ENCODE assay signal across 8 mouse cellular contexts in genomic region chr13:29202562-29202961, GRCm38 (mm10).
DNase-seq lines count a peak whose midpoint lies in the region; ATAC-seq and TF ChIP-seq lines count a peak whose summit lies in the region.

No protein-coding gene starts in this region.

- ATAC-seq in forebrain, embryonic 16.5 days: peak; percentile 51; the same call in 1 of the 2 replicates
- peak; percentile 86 for ATAC-seq in heart, postnatal 0 days (ENCODE audit: insufficient read depth, low read depth)
- peak; percentile 51; the same call in 1 of the 2 replicates for ATAC-seq in stomach, embryonic 15.5 days (ENCODE audit: insufficient read depth, low FRiP score, low read depth)
- ATAC-seq in hindbrain, postnatal 0 days: no peak

- no peak overlapping the region for H3K4me3 ChIP-seq in forebrain, embryonic 16.5 days (replicated peaks; ENCODE audit: low read length)
- H3K4me3 ChIP-seq in heart, postnatal 0 days (ENCODE audit: low read depth, low read length): no peak overlapping the region
- H3K4me3 ChIP-seq in stomach, embryonic 15.5 days (replicated peaks): no peak overlapping the region
- H3K4me3 ChIP-seq in hindbrain, postnatal 0 days (ENCODE audit: low read length): no peak overlapping the region

- no peak for TF ChIP-seq CTCF in heart, postnatal 0 days (IDR thresholded peaks at IDR 0.05; ENCODE audit: low read depth)
- no peak for TF ChIP-seq CTCF in hindbrain, postnatal 0 days (IDR thresholded peaks at IDR 0.05; ENCODE audit: low read depth)

- no peaks in the 10 kb centered on the region for H3K9me3 ChIP-seq in forebrain, embryonic 16.5 days (ENCODE audit: control insufficient read depth, low read length)
- H3K9me3 ChIP-seq in heart, postnatal 0 days (replicated peaks; ENCODE audit: control insufficient read depth, low read length): no peaks in the 10 kb centered on the region
- H3K9me3 ChIP-seq in stomach, embryonic 15.5 days: no peaks in the 10 kb centered on the region
- no peaks in the 10 kb centered on the region for H3K9me3 ChIP-seq in hindbrain, postnatal 0 days (ENCODE audit: low read length)

- TF ChIP-seq EP300 in heart, postnatal 0 days (IDR thresholded peaks at IDR 0.05; ENCODE audit: low read depth): peak; percentile 98

- H3K4me1 ChIP-seq in forebrain, embryonic 16.5 days (replicated peaks; ENCODE audit: control insufficient read depth, insufficient read depth, low read length): peaks cover 7% of the 10 kb centered on the region
- peaks cover 27% of the 10 kb centered on the region for H3K4me1 ChIP-seq in heart, postnatal 0 days (ENCODE audit: control insufficient read depth, insufficient read depth)
- H3K4me1 ChIP-seq in stomach, embryonic 15.5 days: peaks cover 8% of the 10 kb centered on the region; the same call in 1 of the 2 replicates
- H3K4me1 ChIP-seq in hindbrain, postnatal 0 days (ENCODE audit: insufficient read depth, low read length): no peaks in the 10 kb centered on the region

- H3K9ac ChIP-seq in forebrain, embryonic 16.5 days (replicated peaks; ENCODE audit: low read depth, low read length): no peak overlapping the region
- no peak overlapping the region for H3K9ac ChIP-seq in heart, postnatal 0 days (replicated peaks; ENCODE audit: low read depth, low read length)
- H3K9ac ChIP-seq in stomach, embryonic 15.5 days: no peak overlapping the region
- H3K9ac ChIP-seq in hindbrain, postnatal 0 days (replicated peaks; ENCODE audit: low read length): no peak overlapping the region

- 20% methylated on average over 2 of the region's 2 CpGs for WGBS in forebrain, embryonic 16.5 days
- WGBS in heart, postnatal 0 days: 20% methylated on average over 2 of the region's 2 CpGs
- 37% methylated on average over 2 of the region's 2 CpGs for WGBS in stomach, embryonic 15.5 days
- 42% methylated on average over 2 of the region's 2 CpGs for WGBS in hindbrain, postnatal 0 days

- no peaks in the 10 kb centered on the region for H3K36me3 ChIP-seq in forebrain, embryonic 16.5 days (ENCODE audit: control insufficient read depth, insufficient read depth)
- no peaks in the 10 kb centered on the region for H3K36me3 ChIP-seq in heart, postnatal 0 days (replicated peaks; ENCODE audit: control insufficient read depth, insufficient read depth, low read length)
- no peaks in the 10 kb centered on the region for H3K36me3 ChIP-seq in stomach, embryonic 15.5 days
- H3K36me3 ChIP-seq in hindbrain, postnatal 0 days (ENCODE audit: insufficient read depth, low read length): no peaks in the 10 kb centered on the region

- H3K27ac ChIP-seq in forebrain, embryonic 16.5 days (ENCODE audit: low read length): no peak overlapping the region
- peak overlapping the region; percentile 92 for H3K27ac ChIP-seq in heart, postnatal 0 days (ENCODE audit: low read depth)
- H3K27ac ChIP-seq in stomach, embryonic 15.5 days: 0 out of 2 replicates have a peak overlapping the region, but pooled peaks have one; percentile 0
- H3K27ac ChIP-seq in hindbrain, postnatal 0 days: no peak overlapping the region

- peak; percentile 33 for DNase-seq in kidney, postnatal 14 days
- DNase-seq in kidney, adult 11 months: no peak
- peak; percentile 98 for DNase-seq in heart, postnatal 0 days (ENCODE audit: low spot score)
- no peak for DNase-seq in hindbrain, postnatal 0 days (ENCODE audit: low spot score)
- DNase-seq in frontal cortex, postnatal 36 days (ENCODE audit: low spot score in 2 of 2): no peak
- no peak for DNase-seq in spleen, adult 12 weeks (ENCODE audit: low spot score)

- no peak overlapping the region for H3K4me2 ChIP-seq in forebrain, embryonic 16.5 days (ENCODE audit: low read length)
- H3K4me2 ChIP-seq in heart, postnatal 0 days (ENCODE audit: low read depth, low read length): no peak overlapping the region
- no peak overlapping the region for H3K4me2 ChIP-seq in stomach, embryonic 15.5 days
- H3K4me2 ChIP-seq in hindbrain, postnatal 0 days (ENCODE audit: low read depth, low read length): no peak overlapping the region

- no peaks in the 10 kb centered on the region for H3K27me3 ChIP-seq in forebrain, embryonic 16.5 days (replicated peaks; ENCODE audit: control insufficient read depth, insufficient read depth, low read length)
- no peaks in the 10 kb centered on the region for H3K27me3 ChIP-seq in heart, postnatal 0 days (ENCODE audit: control insufficient read depth, insufficient read depth, low read length)
- no peaks in the 10 kb centered on the region for H3K27me3 ChIP-seq in stomach, embryonic 15.5 days (replicated peaks)
- no peaks in the 10 kb centered on the region for H3K27me3 ChIP-seq in hindbrain, postnatal 0 days (ENCODE audit: insufficient read depth, low read length)

Comparison
In these comparisons a context has a peak if more than half of its experiments do, and no peak if none do; other contexts are left out.
1. DNase-seq: peak in kidney, postnatal 14 days (single experiment) and heart, postnatal 0 days (single experiment); none in kidney, adult 11 months (single experiment), hindbrain, postnatal 0 days (single experiment), frontal cortex, postnatal 36 days (0 of 2) and spleen, adult 12 weeks (single experiment).
2. H3K27ac ChIP-seq: peak in heart, postnatal 0 days (single experiment) and stomach, embryonic 15.5 days (single experiment); none in forebrain, embryonic 16.5 days (single experiment) and hindbrain, postnatal 0 days (single experiment).